Mouse (Mus musculus): Measurements from ENCODE around the gene Nifk.
A peak's percentile ranks its signal among the peaks of the same experiment; 100 is the strongest.

Gene Nifk

DNA sequence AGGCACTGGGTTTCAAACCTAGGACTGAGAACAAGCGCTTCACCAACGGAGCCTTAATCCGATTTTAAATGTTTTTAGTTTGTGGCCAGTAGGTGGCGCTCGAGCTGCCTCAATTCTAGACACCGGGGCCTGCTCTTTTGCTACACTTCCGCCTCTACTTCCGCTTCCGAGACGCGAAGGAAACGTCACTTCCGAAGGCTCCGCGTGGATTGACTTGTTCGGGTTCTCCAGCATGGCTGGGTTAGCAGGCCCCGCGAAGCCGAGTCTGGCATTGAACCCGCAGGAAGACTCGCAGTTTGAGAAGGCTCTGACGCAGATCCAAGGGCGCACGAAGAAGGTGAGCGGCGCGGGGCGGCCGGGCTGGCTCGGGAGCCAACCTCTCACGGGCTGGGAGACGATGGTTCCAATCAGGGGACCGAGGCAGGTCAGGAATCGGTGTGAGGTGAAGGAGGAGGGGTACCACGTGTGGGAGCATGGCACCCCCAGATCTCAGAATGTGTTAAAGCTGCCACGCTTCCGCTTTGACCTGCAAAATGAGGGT lies at the start of gene Nifk:
Gene Nifk, plus strand, starts transcription at position 179 of the 541 bp plus-strand sequence.
- peak; percentile 95 to 96 for DNase-seq

DNA sequence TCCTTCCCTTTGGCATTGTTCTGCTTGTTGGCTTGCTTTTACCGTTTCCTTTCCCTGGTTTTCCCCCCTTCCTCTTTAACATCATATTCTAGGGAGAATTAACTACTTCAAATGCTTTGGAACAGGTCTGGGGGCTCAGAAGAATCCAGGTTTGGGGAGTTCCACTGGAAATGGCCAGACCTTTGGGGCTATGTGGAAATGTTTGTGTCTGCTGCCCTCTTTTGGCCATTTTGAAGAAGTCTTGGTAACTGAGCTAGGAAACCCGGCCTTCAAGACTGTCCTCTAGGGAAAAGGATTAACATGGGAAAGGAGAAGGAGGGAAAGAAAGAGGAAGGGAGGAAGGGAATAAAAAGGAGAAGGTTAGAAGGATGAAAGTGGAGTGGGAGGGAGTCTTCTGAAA lies 46.5 kb upstream of the Nifk start:
- DNase-seq, result peak; percentile 38 to 42

DNA sequence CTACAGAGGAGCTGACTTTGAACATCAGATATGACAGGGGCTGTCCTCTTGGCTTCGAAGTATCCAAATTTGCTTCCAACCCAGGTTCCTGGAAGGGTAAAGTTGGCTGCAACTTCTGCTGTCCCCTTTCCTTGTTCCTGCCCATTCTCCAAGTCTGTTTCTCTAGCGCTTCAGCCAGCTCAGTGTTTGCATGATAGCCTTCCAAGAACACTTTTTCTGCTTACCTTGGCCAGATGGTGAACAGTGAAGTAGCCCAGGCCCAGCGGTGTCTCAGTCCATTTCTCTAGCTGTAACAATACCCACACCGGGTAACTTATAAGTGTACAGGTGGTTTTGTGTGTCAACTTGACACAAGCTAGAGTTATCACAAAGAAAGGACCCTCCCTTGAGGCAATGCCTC lies 29.3 kb upstream of the Nifk start:
- DNase-seq, result no peak

GRCm38 (mm10) chr1:118294192-118294591 lies 27.4 kb upstream of the Nifk start:
- DNase-seq, result no peak

GRCm38 (mm10) chr1:118294826-118295225 lies 26.8 kb upstream of the Nifk start:
- DNase-seq, result no peak

DNA sequence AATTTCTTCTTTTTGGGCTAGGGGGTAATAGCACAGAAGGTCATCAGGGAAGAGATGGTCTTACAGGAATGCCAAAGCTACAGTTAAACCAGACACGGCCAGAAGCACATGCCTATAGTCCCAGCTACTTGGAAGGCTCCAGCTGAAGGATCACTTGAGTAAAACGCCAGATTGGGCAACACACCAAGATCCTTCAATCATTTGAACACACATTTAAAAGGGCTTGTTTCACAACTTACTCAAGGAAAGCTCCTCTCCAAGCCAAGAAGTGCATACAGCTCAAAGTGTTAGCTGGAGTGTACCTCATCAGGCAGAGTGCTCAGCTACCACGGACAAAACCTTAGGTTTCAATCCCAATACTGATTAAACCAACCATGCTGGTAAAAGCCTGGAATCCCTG lies 25.0 kb upstream of the Nifk start:
- no peak for DNase-seq

DNA sequence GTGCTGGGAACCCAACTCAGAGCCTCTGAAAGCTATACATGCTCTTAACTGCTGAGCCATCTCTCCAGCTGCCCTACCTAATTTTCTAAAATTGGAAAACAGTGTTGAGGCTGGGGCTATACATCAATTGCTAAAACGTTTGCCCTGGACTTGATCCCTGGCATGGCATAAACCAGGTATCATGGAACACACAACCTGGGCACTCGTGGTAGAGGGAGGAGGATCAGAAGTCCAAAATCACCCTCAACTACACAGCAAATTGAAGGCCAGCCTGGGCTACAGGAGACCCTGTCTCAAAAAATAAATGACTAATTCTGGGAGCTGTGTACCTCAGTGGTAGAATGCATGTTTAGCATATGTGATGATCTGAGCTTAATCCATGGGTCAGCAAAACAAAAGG lies 23.9 kb upstream of the Nifk start:
- no peak for DNase-seq

GRCm38 (mm10) chr1:118310780-118311621 lies 10.6 kb upstream of the Nifk start:
- DNase-seq, result peak; percentile 92 to 96

DNA sequence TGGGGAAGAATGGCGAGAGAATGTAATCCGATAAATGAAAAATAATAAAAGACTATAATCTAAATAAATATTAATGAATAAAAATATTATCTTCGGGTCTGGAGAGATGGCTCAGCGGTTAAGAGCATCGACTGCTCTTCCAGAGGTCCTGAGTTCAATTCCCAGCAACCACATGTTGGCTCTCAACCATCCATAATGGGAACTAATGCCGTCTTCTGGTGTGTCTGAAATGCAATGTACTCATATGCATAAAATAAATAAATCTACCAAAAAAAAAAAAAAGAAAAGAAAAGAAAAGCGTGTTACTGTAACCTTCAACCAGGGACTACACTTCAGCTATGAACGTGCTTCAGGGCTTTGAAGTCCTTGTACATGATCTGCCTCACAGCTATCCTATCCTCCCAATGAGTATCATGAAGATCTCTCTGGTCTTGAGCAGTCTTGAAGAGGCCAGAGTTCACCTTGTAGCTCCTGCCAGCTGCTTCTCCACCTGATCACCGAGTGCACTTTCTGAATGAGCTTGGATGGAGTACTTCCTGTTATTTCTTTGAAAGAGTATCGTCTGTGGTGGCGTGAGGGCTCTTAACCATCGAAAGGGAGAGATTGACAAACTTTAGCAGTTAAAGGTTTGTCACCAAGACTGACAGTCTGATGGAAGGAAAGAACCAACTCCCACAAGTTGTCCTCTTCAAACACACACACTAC lies 9.9 kb upstream of the Nifk start, which contains the start of gene Tsn:
Gene Tsn, minus strand, starts transcription at position 118 of the 705 bp plus-strand sequence.
- DNase-seq, result peak; percentile 7 to 21

- peak; percentile 38 to 68 for DNase-seq
These were observed 943 bp upstream of the Nifk start for GRCm38 (mm10) chr1:118320696-118321095.

DNA sequence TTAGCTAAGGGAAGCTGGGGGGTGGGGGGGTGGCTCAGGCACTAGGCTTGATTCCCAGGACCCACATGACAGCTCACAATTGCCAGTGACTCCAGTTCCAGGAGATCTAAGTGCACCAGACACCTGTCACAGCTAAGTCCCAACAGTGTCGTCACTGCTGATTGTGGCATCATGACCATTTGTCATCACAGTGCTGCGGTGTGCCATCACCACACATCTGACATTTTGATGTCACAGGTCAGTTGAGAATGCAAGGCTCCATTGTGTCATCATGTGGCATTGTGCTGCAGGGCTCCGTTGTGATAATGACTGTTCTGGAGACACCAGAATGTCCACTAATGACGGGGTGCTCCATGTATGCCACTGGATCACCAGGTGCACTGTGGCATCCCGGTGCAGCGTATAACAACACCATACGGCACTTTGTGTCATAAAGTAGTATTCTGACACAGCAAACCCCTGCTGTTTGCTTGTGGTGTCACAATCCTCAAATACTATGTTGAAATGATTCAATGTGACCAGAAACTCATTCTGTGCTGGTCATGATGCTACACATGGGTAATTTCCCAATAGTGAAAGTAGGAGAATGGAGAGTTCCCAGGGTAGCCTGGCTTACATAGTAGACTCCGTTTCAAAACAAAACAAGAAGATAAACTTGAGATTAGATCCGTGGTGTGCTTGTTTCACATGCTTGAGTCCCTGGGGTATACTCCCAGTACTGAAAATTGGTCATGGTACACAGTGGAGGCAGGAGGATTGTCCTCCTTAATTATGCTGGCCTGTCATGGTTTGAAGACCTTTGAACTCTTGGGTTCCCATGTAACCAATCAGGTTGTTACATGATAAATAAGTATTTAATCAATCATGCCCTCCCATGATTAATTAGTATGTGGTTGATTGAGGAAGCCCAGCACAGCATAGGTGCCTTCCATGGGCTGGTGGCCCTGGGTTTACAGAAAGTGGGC lies 13.4 kb downstream of the Nifk start:
- DNase-seq, result no peak

- no peak for DNase-seq
These were observed 14.2 kb downstream of the Nifk start for GRCm38 (mm10) chr1:118335847-118336246.

DNA sequence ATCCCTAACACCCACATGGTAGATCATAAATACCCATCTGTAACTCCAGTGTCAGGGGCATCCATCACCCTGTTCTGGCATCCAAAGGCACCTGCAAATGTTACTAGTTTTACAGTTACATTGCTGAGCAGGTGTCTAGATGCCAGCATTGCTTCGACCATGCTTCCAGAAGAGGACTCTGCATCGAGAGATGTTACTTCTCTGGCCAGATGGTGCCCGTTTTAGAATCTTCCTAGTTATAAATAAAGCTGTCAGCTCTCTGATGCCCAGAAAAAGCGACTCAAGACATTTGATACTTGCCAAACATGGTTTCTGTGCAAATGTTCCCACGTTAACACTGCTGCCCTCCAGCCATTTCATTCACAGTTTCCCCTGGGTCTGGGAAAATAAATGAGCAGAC lies 16.3 kb downstream of the Nifk start:
- DNase-seq, result no peak

GRCm38 (mm10) chr1:118343649-118344435 lies 22.2 kb downstream of the Nifk start:
- DNase-seq, result no peak

GRCm38 (mm10) chr1:118349922-118350321 lies 28.3 kb downstream of the Nifk start:
- DNase-seq, result no peak

GRCm38 (mm10) chr1:118359071-118359761 lies 37.6 kb downstream of the Nifk start:
- DNase-seq, result peak; percentile 26 to 27

DNA sequence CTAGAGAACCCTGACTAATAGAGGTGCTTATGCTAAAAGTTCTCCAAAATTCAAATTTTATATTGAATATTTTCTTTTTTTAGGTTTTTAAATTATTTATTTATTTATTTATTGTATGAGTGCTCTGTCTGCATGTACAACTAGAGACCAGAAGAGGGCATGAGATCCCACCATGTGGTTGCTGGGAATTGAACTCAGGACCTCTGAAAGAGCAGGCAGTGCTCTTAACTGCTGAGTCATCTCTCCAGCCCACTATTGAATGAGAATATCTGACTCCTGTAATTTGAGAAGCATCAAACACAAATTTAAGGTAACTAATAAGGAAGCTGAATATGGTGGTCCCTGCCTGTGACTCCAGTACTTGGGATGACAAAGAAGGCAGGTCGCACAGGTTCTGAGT lies 46.3 kb downstream of the Nifk start:
- DNase-seq, result peak in 1 of 2 experiments; percentile 9

GRCm38 (mm10) chr1:118368721-118369461 lies 47.3 kb downstream of the Nifk start:
- DNase-seq, result no peak

GRCm38 (mm10) chr1:118377784-118378183 lies 56.1 kb downstream of the Nifk start:
- no peak for DNase-seq

DNA sequence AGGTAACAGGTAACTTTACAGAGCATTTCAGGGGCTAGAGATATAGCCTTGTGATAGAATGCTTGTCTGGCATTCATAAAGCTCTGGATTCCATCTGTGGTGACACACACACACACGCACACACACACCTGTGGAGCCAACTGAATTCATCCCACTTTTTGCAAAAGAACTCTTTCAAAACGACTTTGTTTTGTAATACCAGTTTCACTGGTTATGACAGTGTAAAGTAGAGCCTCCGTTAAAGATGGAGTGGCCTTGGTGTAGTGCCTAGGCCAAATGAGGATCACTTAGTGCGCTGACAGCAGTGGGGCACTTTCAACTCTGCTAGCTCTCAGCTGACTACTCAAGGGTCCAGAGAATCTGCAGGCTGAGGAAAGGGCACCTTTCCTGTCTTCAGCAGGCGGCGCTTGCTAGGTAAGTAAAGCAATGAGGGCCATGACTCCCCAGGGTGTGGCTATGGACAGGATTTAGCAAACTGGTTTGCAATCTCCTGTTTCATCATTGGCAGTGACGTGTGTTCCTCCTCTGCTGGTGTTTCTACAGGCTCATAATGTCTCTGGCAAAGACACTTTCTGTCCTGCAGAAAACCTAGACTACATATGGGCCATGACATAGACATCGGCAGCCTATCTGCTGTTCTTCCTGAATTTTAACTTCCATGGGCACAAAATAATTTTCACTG lies 58.6 kb downstream of the Nifk start:
- no peak for DNase-seq

Data from cerebellum, postnatal 14 days (tissue).